Mouse (Mus musculus): ENCODE data around the gene Mns1.

GRCm38 (mm10) chr9:72469851-72470250 is 32.0 kb downstream of the Mns1 start:
- no peak for TF ChIP-seq POLR2A (IDR thresholded peaks at IDR 0.05; ENCODE audit: insufficient read depth, low read depth, low read length)
- TF ChIP-seq CTCF (IDR thresholded peaks at IDR 0.05; ENCODE audit: insufficient read depth, low read depth, low read length), result no peak
